Mouse (Mus musculus): ENCODE data around the gene Mblac2. TPM values are rescaled to one million over a fixed set of nuclear protein-coding genes. Genes with fewer than 3 reads are reported as not detected.

Mblac2 gene
- polyA plus RNA-seq, 1 experiment = 0.62 TPM

GRCm38 (mm10) chr13:81744092-81744396, 32.9 kb downstream of the Mblac2 start:
- Histone ChIP-seq H3K4me3 (no peak overlapping the region), H3K36me3 (ENCODE audit: control insufficient read depth, insufficient read depth) (no peaks in the 10 kb centered on the region), H3K4me2 (ENCODE audit: low read depth) (no peak overlapping the region), H3K79me2 (ENCODE audit: control insufficient read depth, insufficient read depth) (no peaks in the 10 kb centered on the region), H3ac (ENCODE audit: control insufficient read depth, insufficient read length) (no peak overlapping the region), H3K27me3 (ENCODE audit: control insufficient read depth, insufficient read depth, insufficient read length) (no peaks in the 10 kb centered on the region)
- TF ChIP-seq POLR2A (IDR thresholded peaks at IDR 0.05; ENCODE audit: insufficient read length, low read depth) (no peak), SRF (IDR thresholded peaks at IDR 0.05; ENCODE audit: control insufficient read depth, insufficient read length, low read depth) (no peak), CEBPB (IDR thresholded peaks at IDR 0.05; ENCODE audit: insufficient read depth, poor library complexity, severe bottlenecking) (no peak), USF1 (IDR thresholded peaks at IDR 0.05; ENCODE audit: low read depth) (no peak)

GRCm38 (mm10) chr13:81754878-81755277, 43.7 kb downstream of the Mblac2 start:
- Histone ChIP-seq H3K4me3 (no peak overlapping the region), H3K27me3 (ENCODE audit: control insufficient read depth, insufficient read depth, insufficient read length) (no peaks in the 10 kb centered on the region), H3ac (ENCODE audit: control insufficient read depth, insufficient read length) (no peak overlapping the region), H3K79me2 (ENCODE audit: control insufficient read depth, insufficient read depth) (no peaks in the 10 kb centered on the region), H3K4me2 (ENCODE audit: low read depth) (no peak overlapping the region), H3K36me3 (ENCODE audit: control insufficient read depth, insufficient read depth) (no peaks in the 10 kb centered on the region)
- no peak for TF ChIP-seq MYOD1 (IDR thresholded peaks at IDR 0.05; ENCODE audit: control insufficient read depth in 1 of 3, insufficient read length in 2 of 3, low read depth in 2 of 3)
- TF ChIP-seq POLR2A (IDR thresholded peaks at IDR 0.05; ENCODE audit: insufficient read length, low read depth) = no peak
- TF ChIP-seq USF1 (IDR thresholded peaks at IDR 0.05; ENCODE audit: low read depth) = no peak
- no peak for TF ChIP-seq E2F4 (IDR thresholded peaks at IDR 0.05; ENCODE audit: insufficient read depth)
- TF ChIP-seq TCF3 (IDR thresholded peaks at IDR 0.05; ENCODE audit: insufficient read length, low read depth) = no peak
- no peak for TF ChIP-seq POLR2AphosphoS2 (IDR thresholded peaks at IDR 0.05; ENCODE audit: insufficient read length, low read depth)
- no peak for TF ChIP-seq SRF (IDR thresholded peaks at IDR 0.05; ENCODE audit: control insufficient read depth, insufficient read length, low read depth)
- no peak for TF ChIP-seq CEBPB (IDR thresholded peaks at IDR 0.05; ENCODE audit: insufficient read depth, poor library complexity, severe bottlenecking)
- TF ChIP-seq REST (IDR thresholded peaks at IDR 0.05; ENCODE audit: insufficient read depth, insufficient read length) = no peak
- no peak for TF ChIP-seq TCF12 (IDR thresholded peaks at IDR 0.05; ENCODE audit: insufficient read depth, poor library complexity, severe bottlenecking)
- no peak for TF ChIP-seq MAX (IDR thresholded peaks at IDR 0.05; ENCODE audit: low read depth)
- TF ChIP-seq MYOG (IDR thresholded peaks at IDR 0.05; ENCODE audit: control insufficient read depth in 1 of 3, insufficient read depth in 1 of 3, insufficient read length in 2 of 3, low read depth in 2 of 3) = no peak

GRCm38 (mm10) chr13:81755324-81755723, 44.2 kb downstream of the Mblac2 start:
- Histone ChIP-seq H3K79me2 (ENCODE audit: control insufficient read depth, insufficient read depth) (no peaks in the 10 kb centered on the region), H3K4me2 (ENCODE audit: low read depth) (no peak overlapping the region), H3ac (ENCODE audit: control insufficient read depth, insufficient read length) (no peak overlapping the region), H3K4me3 (no peak overlapping the region), H3K27me3 (ENCODE audit: control insufficient read depth, insufficient read depth, insufficient read length) (no peaks in the 10 kb centered on the region), H3K36me3 (ENCODE audit: control insufficient read depth, insufficient read depth) (no peaks in the 10 kb centered on the region)
- TF ChIP-seq REST (IDR thresholded peaks at IDR 0.05; ENCODE audit: insufficient read depth, insufficient read length) (no peak), POLR2AphosphoS2 (IDR thresholded peaks at IDR 0.05; ENCODE audit: insufficient read length, low read depth) (no peak), USF1 (IDR thresholded peaks at IDR 0.05; ENCODE audit: low read depth) (no peak), MAX (IDR thresholded peaks at IDR 0.05; ENCODE audit: low read depth) (no peak), TCF12 (IDR thresholded peaks at IDR 0.05; ENCODE audit: insufficient read depth, poor library complexity, severe bottlenecking) (no peak), MYOD1 (IDR thresholded peaks at IDR 0.05; ENCODE audit: control insufficient read depth in 1 of 3, insufficient read length in 2 of 3, low read depth in 2 of 3) (no peak), E2F4 (IDR thresholded peaks at IDR 0.05; ENCODE audit: insufficient read depth) (no peak), TCF3 (IDR thresholded peaks at IDR 0.05; ENCODE audit: insufficient read length, low read depth) (no peak)

GRCm38 (mm10) chr13:81757058-81757660, 46.0 kb downstream of the Mblac2 start:
- TF ChIP-seq SRF (IDR thresholded peaks at IDR 0.05; ENCODE audit: control insufficient read depth, insufficient read length, low read depth) (no peak), TCF3 (IDR thresholded peaks at IDR 0.05; ENCODE audit: insufficient read length, low read depth) (no peak), MAX (IDR thresholded peaks at IDR 0.05; ENCODE audit: low read depth) (no peak), TCF12 (IDR thresholded peaks at IDR 0.05; ENCODE audit: insufficient read depth, poor library complexity, severe bottlenecking) (no peak)
- H3ac ChIP-seq (ENCODE audit: control insufficient read depth, insufficient read length) = no peak overlapping the region

GRCm38 (mm10) chr13:81760379-81760778, 49.2 kb downstream of the Mblac2 start:
- Histone ChIP-seq H3K4me2 (ENCODE audit: low read depth) (no peak overlapping the region), H3K27me3 (ENCODE audit: control insufficient read depth, insufficient read depth, insufficient read length) (no peaks in the 10 kb centered on the region), H3K4me3 (no peak overlapping the region), H3ac (ENCODE audit: control insufficient read depth, insufficient read length) (no peak overlapping the region), H3K79me2 (ENCODE audit: control insufficient read depth, insufficient read depth) (no peaks in the 10 kb centered on the region), H3K36me3 (ENCODE audit: control insufficient read depth, insufficient read depth) (no peaks in the 10 kb centered on the region)
- TF ChIP-seq MYOD1 (IDR thresholded peaks at IDR 0.05; ENCODE audit: control insufficient read depth in 1 of 3, insufficient read length in 2 of 3, low read depth in 2 of 3) = no peak
- TF ChIP-seq SRF (IDR thresholded peaks at IDR 0.05; ENCODE audit: control insufficient read depth, insufficient read length, low read depth) = no peak
- no peak for TF ChIP-seq TCF12 (IDR thresholded peaks at IDR 0.05; ENCODE audit: insufficient read depth, poor library complexity, severe bottlenecking)
- no peak for TF ChIP-seq POLR2AphosphoS2 (IDR thresholded peaks at IDR 0.05; ENCODE audit: insufficient read length, low read depth)
- no peak for TF ChIP-seq MYOG (IDR thresholded peaks at IDR 0.05; ENCODE audit: control insufficient read depth in 1 of 3, insufficient read depth in 1 of 3, insufficient read length in 2 of 3, low read depth in 2 of 3)

More at GRCm38 (mm10) chr13:81757058-81757660, 46.0 kb downstream of the Mblac2 start:
- Histone ChIP-seq H3K79me2 (ENCODE audit: control insufficient read depth, insufficient read depth) (no peaks in the 10 kb centered on the region), H3K4me2 (ENCODE audit: low read depth) (no peak overlapping the region), H3K27me3 (ENCODE audit: control insufficient read depth, insufficient read depth, insufficient read length) (no peaks in the 10 kb centered on the region), H3K36me3 (ENCODE audit: control insufficient read depth, insufficient read depth) (no peaks in the 10 kb centered on the region), H3K4me3 (no peak overlapping the region)
